Mouse (Mus musculus): ENCODE data around the gene Rasa3. TPM values are rescaled to one million over a fixed set of nuclear protein-coding genes. Genes with fewer than 3 reads are reported as not detected.

The Rasa3 gene
- total RNA-seq, 1 experiment from 2014 or later = 96.1 TPM

GRCm38 (mm10) chr8:13625281-13625970 is 52.0 kb downstream of the Rasa3 start:
- ATAC-seq (replicated peaks; ENCODE audit: low read depth, poor library complexity, severe bottlenecking) = no peak

GRCm38 (mm10) chr8:13624863-13625262 is 52.5 kb downstream of the Rasa3 start:
- ATAC-seq (replicated peaks; ENCODE audit: low read depth, poor library complexity, severe bottlenecking) = peak; percentile 43

GRCm38 (mm10) chr8:13623911-13624421 is 53.4 kb downstream of the Rasa3 start:
- peak; percentile 72 for ATAC-seq (replicated peaks; ENCODE audit: low read depth, poor library complexity, severe bottlenecking)

- ATAC-seq (replicated peaks; ENCODE audit: low read depth, poor library complexity, severe bottlenecking) = no peak
Measured at GRCm38 (mm10) chr8:13623038-13623750, 54.2 kb downstream of the Rasa3 start.

GRCm38 (mm10) chr8:13620226-13620920 is 57.0 kb downstream of the Rasa3 start:
- ATAC-seq (replicated peaks; ENCODE audit: low read depth, poor library complexity, severe bottlenecking) = no peak

GRCm38 (mm10) chr8:13616831-13617505 is 60.4 kb downstream of the Rasa3 start:
- ATAC-seq (replicated peaks; ENCODE audit: low read depth, poor library complexity, severe bottlenecking) = no peak

GRCm38 (mm10) chr8:13614924-13615391 is 62.4 kb downstream of the Rasa3 start:
- ATAC-seq (replicated peaks; ENCODE audit: low read depth, poor library complexity, severe bottlenecking) = no peak

- no peak for ATAC-seq (replicated peaks; ENCODE audit: low read depth, poor library complexity, severe bottlenecking)
Measured at GRCm38 (mm10) chr8:13614136-13614535, 63.3 kb downstream of the Rasa3 start.

GRCm38 (mm10) chr8:13611702-13612101 is 65.7 kb downstream of the Rasa3 start:
- no peak for ATAC-seq (replicated peaks; ENCODE audit: low read depth, poor library complexity, severe bottlenecking)

- ATAC-seq (replicated peaks; ENCODE audit: low read depth, poor library complexity, severe bottlenecking) = no peak
Measured at GRCm38 (mm10) chr8:13609971-13610370, 67.4 kb downstream of the Rasa3 start.

- no peak for ATAC-seq (replicated peaks; ENCODE audit: low read depth, poor library complexity, severe bottlenecking)
Measured at GRCm38 (mm10) chr8:13608946-13609345, 68.5 kb downstream of the Rasa3 start.

- no peak for ATAC-seq (replicated peaks; ENCODE audit: low read depth, poor library complexity, severe bottlenecking)
Measured at GRCm38 (mm10) chr8:13605920-13606480, 71.4 kb downstream of the Rasa3 start.

- no peak for ATAC-seq (replicated peaks; ENCODE audit: low read depth, poor library complexity, severe bottlenecking)
Measured at GRCm38 (mm10) chr8:13602621-13603020, 74.8 kb downstream of the Rasa3 start.

- peak; percentile 51 for ATAC-seq (replicated peaks; ENCODE audit: low read depth, poor library complexity, severe bottlenecking)
Measured at GRCm38 (mm10) chr8:13601166-13601565, 76.2 kb downstream of the Rasa3 start.

- no peak for ATAC-seq (replicated peaks; ENCODE audit: low read depth, poor library complexity, severe bottlenecking)
Measured at GRCm38 (mm10) chr8:13600716-13601115, 76.7 kb downstream of the Rasa3 start.

GRCm38 (mm10) chr8:13600204-13600603 is 77.2 kb downstream of the Rasa3 start:
- ATAC-seq (replicated peaks; ENCODE audit: low read depth, poor library complexity, severe bottlenecking) = peak; percentile 79

- no peak for ATAC-seq (replicated peaks; ENCODE audit: low read depth, poor library complexity, severe bottlenecking)
Measured at GRCm38 (mm10) chr8:13597777-13598176, 79.6 kb downstream of the Rasa3 start.

GRCm38 (mm10) chr8:13595861-13596260 is 81.5 kb downstream of the Rasa3 start:
- ATAC-seq (replicated peaks; ENCODE audit: low read depth, poor library complexity, severe bottlenecking) = no peak

GRCm38 (mm10) chr8:13594884-13595323 is 82.5 kb downstream of the Rasa3 start:
- ATAC-seq (replicated peaks; ENCODE audit: low read depth, poor library complexity, severe bottlenecking) = peak; percentile 93

GRCm38 (mm10) chr8:13593340-13593739 is 84.1 kb downstream of the Rasa3 start:
- no peak for ATAC-seq (replicated peaks; ENCODE audit: low read depth, poor library complexity, severe bottlenecking)
